Mouse (Mus musculus) MEL (cell line): Measurements from ENCODE around the gene Cmss1. TPM values are rescaled to one million over a fixed set of nuclear protein-coding genes. Genes with fewer than 3 reads are reported as not detected.

Source experiments
- DNase-seq: peaks from one replicate; pipeline ENCODE4 v3.0.0; 2011; ENCODE audit warnings: low read depth, low spot score
- H3K27ac ChIP-seq: 2 replicates; pipeline ENCODE4 v1.5.1; 2012; ENCODE audit warnings: low read depth, mild to moderate bottlenecking, control low read depth, low read length, moderate library complexity; ENCODE audit not compliant: control insufficient read depth
- H3K27me3 ChIP-seq, 2 experiments: fragments of 150-350 bp in 1 of 2; sonication (generic) in 1 of 2; 2 replicates each; pipeline ENCODE4 v1.6.1; 2012; ENCODE audit warnings: low read length in 2 of 2, mild to moderate bottlenecking in 2 of 2, improper control_type of control experiment in 1 of 2, moderate library complexity in 1 of 2; ENCODE audit not compliant: insufficient read depth in 2 of 2, control insufficient read depth in 1 of 2
- H3K36me3 ChIP-seq, 2 experiments: 2 replicates each; pipeline ENCODE4 v1.6.1; 2012 to 2014; ENCODE audit warnings: low read length in 2 of 2, improper control_type of control experiment in 1 of 2, inconsistent platforms in 1 of 2, mild to moderate bottlenecking in 1 of 2; ENCODE audit not compliant: insufficient read depth in 2 of 2, control insufficient read depth in 1 of 2
- H3K4me1 ChIP-seq, 2 experiments: fragments of 150-350 bp in 1 of 2; sonication (generic) in 1 of 2; 2 replicates each; pipeline ENCODE4 v1.6.1; 2012; ENCODE audit warnings: low read length in 2 of 2, improper control_type of control experiment in 1 of 2, mild to moderate bottlenecking in 1 of 2; ENCODE audit not compliant: insufficient read depth in 2 of 2, control insufficient read depth in 1 of 2
- H3K4me3 ChIP-seq, 2 experiments: fragments of 150-350 bp in 1 of 2; sonication (generic) in 1 of 2; 2 replicates each; pipeline ENCODE4 v1.5.1; 2012; ENCODE audit warnings: low read depth in 2 of 2, low read length in 2 of 2, mild to moderate bottlenecking in 2 of 2, moderate library complexity in 2 of 2, control low read depth in 1 of 2, improper control_type of control experiment in 1 of 2; ENCODE audit not compliant: control insufficient read depth in 1 of 2, insufficient read depth in 1 of 2
- H3K79me2 ChIP-seq: 2 replicates; pipeline ENCODE4 v1.6.1; 2012; ENCODE audit warnings: mild to moderate bottlenecking, low read length, moderate library complexity; ENCODE audit not compliant: control insufficient read depth, poor library complexity, insufficient read depth
- H3K9ac ChIP-seq: 2 replicates; pipeline ENCODE4 v1.6.1; 2012; ENCODE audit warnings: low read depth, mild to moderate bottlenecking, control low read depth, low read length, moderate library complexity; ENCODE audit not compliant: control insufficient read depth, poor library complexity, severe bottlenecking
- H3K9me3 ChIP-seq: fragments of 150-350 bp; sonication (generic); replicated peaks from 2 replicates; pipeline ENCODE4 v1.6.1; 2012; ENCODE audit warnings: mild to moderate bottlenecking, low read length, improper control_type of control experiment, moderate library complexity; ENCODE audit not compliant: insufficient read depth
- CHD2 ChIP-seq: IDR thresholded peaks from 2 replicates; pipeline ENCODE4 v1.6.1; 2011; ENCODE audit warnings: low read length, improper control_type of control experiment
- EP300 ChIP-seq, 2 experiments: IDR thresholded peaks; 2 replicates each; pipeline ENCODE4 v1.6.1; 2011; ENCODE audit warnings: improper control_type of control experiment in 2 of 2, low read length in 2 of 2, low read depth in 1 of 2, mild to moderate bottlenecking in 1 of 2
- ETS1 ChIP-seq: IDR thresholded peaks from 2 replicates; pipeline ENCODE4 v1.6.1; 2012; ENCODE audit warnings: low read depth, mild to moderate bottlenecking, inconsistent platforms, low read length, improper control_type of control experiment, moderate library complexity
- JUND ChIP-seq: IDR thresholded peaks from 2 replicates; pipeline ENCODE4 v1.6.1; 2011; ENCODE audit warnings: low read depth, mild to moderate bottlenecking, improper control_type of control experiment, low read length
- MAFK ChIP-seq: IDR thresholded peaks from 2 replicates; pipeline ENCODE4 v1.6.1; 2011; ENCODE audit warnings: low read depth, mild to moderate bottlenecking, low read length, improper control_type of control experiment, borderline replicate concordance
- MAZ ChIP-seq: IDR thresholded peaks from 2 replicates; pipeline ENCODE4 v1.6.1; 2012; ENCODE audit warnings: low read depth, mild to moderate bottlenecking, inconsistent platforms, low read length, improper control_type of control experiment
- MEF2A ChIP-seq: IDR thresholded peaks from 2 replicates; pipeline ENCODE4 v1.6.1; 2014; ENCODE audit warnings: low read depth, mild to moderate bottlenecking, inconsistent platforms, low read length, improper control_type of control experiment; ENCODE audit not compliant: poor library complexity, insufficient replicate concordance, severe bottlenecking; ENCODE audit errors: extremely low read depth
- MXI1 ChIP-seq: IDR thresholded peaks from 2 replicates; pipeline ENCODE4 v1.6.1; 2011; ENCODE audit warnings: mild to moderate bottlenecking, low read depth, low read length, improper control_type of control experiment
- MYB ChIP-seq: IDR thresholded peaks from 2 replicates; pipeline ENCODE4 v1.6.1; 2011; ENCODE audit warnings: mild to moderate bottlenecking, low read depth, low read length, improper control_type of control experiment
- NELFE ChIP-seq: IDR thresholded peaks from 2 replicates; pipeline ENCODE4 v1.6.1; 2011; ENCODE audit warnings: low read depth, low read length, improper control_type of control experiment
- POLR2AphosphoS5 ChIP-seq: IDR thresholded peaks from 2 replicates; pipeline ENCODE4 v1.6.1; 2012; ENCODE audit warnings: low read depth, borderline replicate concordance, mild to moderate bottlenecking, inconsistent platforms, low read length, moderate library complexity, mixed read lengths
- SIN3A ChIP-seq: IDR thresholded peaks from 2 replicates; pipeline ENCODE4 v1.6.1; 2012; ENCODE audit warnings: low read length, improper control_type of control experiment, inconsistent platforms
- TBP ChIP-seq: IDR thresholded peaks from 2 replicates; pipeline ENCODE4 v1.8.0; 2011; ENCODE audit warnings: low read depth, low read length, improper control_type of control experiment
- TCF12 ChIP-seq: IDR thresholded peaks from 2 replicates; pipeline ENCODE4 v1.6.1; 2014; ENCODE audit warnings: low read depth, mild to moderate bottlenecking, inconsistent platforms, low read length, improper control_type of control experiment, moderate library complexity
- UBTF ChIP-seq: IDR thresholded peaks from 2 replicates; pipeline ENCODE4 v1.6.1; 2012; ENCODE audit warnings: low read depth, mild to moderate bottlenecking, inconsistent platforms, low read length, improper control_type of control experiment, moderate library complexity, borderline replicate concordance; ENCODE audit not compliant: insufficient read depth
- USF2 ChIP-seq, 2 experiments: IDR thresholded peaks; 2 replicates each; pipeline ENCODE4 v1.6.1; 2011 to 2012; ENCODE audit warnings: improper control_type of control experiment in 2 of 2, low read length in 2 of 2, borderline replicate concordance in 1 of 2, inconsistent platforms in 1 of 2, low read depth in 1 of 2, mild to moderate bottlenecking in 1 of 2; ENCODE audit not compliant: insufficient read depth in 1 of 2
- ZC3H11A ChIP-seq: IDR thresholded peaks from 2 replicates; pipeline ENCODE4 v1.6.1; 2012; ENCODE audit warnings: low read depth, mild to moderate bottlenecking, inconsistent platforms, low read length, improper control_type of control experiment
- ZMIZ1 ChIP-seq: IDR thresholded peaks from 2 replicates; pipeline ENCODE4 v1.6.1; 2012; ENCODE audit warnings: low read depth, mild to moderate bottlenecking, inconsistent platforms, low read length, improper control_type of control experiment, moderate library complexity
- ZNF384 ChIP-seq: IDR thresholded peaks from 2 replicates; pipeline ENCODE4 v1.6.1; 2012; ENCODE audit warnings: low read depth, mild to moderate bottlenecking, inconsistent platforms, low read length, improper control_type of control experiment
- polyA plus RNA-seq, 2 experiments: library from polyadenylated mRNA; stranded (reverse) in 1 of 2; unstranded in 1 of 2; fragments of >175 nt in 1 of 2; fragments of >200 nt in 1 of 2; gene quantifications; 2 replicates each; pipeline versions ENCODE4 v1.2.1 to v1.2.4; 2012; ENCODE audit warnings: low replicate concordance in 2 of 2, low read depth in 1 of 2; ENCODE audit not compliant: insufficient read length in 2 of 2, insufficient read depth in 1 of 2, missing spikeins in 1 of 2
- total RNA-seq: library from RNA; depleted of rRNA; stranded (reverse); fragments of 300-350 nt; gene quantifications from 2 replicates; pipeline ENCODE4 v1.2.3, GENCODE M21; 2012

The Cmss1 gene
- total and polyA plus RNA-seq, 3 experiments: 80.9 to 94.7 TPM; not detected in 1

DNA sequence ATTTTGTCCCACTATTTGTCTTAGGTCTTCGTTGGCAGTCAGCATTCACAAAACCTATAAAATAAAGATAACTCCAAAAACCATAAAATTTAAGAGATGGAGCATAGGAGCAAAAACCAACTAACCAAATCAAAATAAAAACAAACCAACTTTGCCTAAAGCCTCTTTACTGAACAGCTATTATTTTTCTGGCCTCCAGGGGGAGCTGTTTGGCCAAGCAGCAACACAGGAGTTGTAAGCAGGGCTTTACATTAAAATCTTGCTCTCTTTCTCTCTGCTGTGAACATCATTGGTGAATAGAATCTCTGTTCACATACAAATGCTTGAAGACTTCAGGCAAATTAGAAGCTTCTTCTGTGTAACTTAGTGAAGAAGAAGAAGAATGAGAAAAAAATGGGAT, 5.1 kb upstream of the Cmss1 start (continued):
- TF ChIP-seq MYB: no peak

DNA sequence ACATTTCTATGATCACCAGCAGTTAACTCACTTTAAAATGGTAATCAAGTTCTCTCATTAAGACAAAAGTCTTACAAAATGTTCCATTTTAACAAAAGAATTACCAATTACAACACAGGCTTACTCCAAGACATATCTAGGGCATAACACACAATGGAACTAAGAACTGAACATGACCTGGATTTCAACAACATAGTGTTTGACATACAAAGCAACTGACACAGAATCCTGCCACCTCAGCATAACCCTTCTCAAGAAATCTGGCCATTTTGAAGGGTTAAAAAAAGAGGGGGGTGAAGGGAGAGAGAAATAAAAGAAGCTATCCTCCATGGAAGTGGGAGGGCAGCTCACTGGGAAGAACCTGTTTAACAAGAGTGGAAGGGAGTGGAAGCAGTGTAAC, 5.6 kb downstream of the Cmss1 start:
- Histone ChIP-seq H3K9me3 (no peaks in the 10 kb centered on the region), H3K27me3 (no peaks in the 10 kb centered on the region), H3K4me3 (no peak overlapping the region), H3K36me3 (peaks cover 0 to 13% of the 10 kb centered on the region in 2 experiments; a peak in 2 of 4 replicates), H3K4me1 (peaks cover 0 to 6% of the 10 kb centered on the region in 2 experiments; a peak in 3 of 4 replicates), H3K9ac (no peak overlapping the region), H3K27ac (no peak overlapping the region), H3K79me2 (peaks cover 40% of the 10 kb centered on the region)
- no peak for DNase-seq
- TF ChIP-seq ZNF384 (no peak), ZC3H11A (no peak), ETS1 (no peak), NELFE (no peak), TCF12 (no peak), USF2 (IDR thresholded peaks at IDR 0.05; ENCODE audit: borderline replicate concordance in 1 of 2, insufficient read depth in 1 of 2, low read depth in 1 of 2, low read length in 2 of 2) (no peak), JUND (no peak), EP300 (IDR thresholded peaks at IDR 0.05; ENCODE audit: low read depth in 1 of 2, low read length in 2 of 2) (no peak), POLR2AphosphoS5 (no peak), ZMIZ1 (no peak), MAZ (no peak), TBP (no peak), MEF2A (no peak), UBTF (no peak), MXI1 (no peak), CHD2 (no peak)

DNA sequence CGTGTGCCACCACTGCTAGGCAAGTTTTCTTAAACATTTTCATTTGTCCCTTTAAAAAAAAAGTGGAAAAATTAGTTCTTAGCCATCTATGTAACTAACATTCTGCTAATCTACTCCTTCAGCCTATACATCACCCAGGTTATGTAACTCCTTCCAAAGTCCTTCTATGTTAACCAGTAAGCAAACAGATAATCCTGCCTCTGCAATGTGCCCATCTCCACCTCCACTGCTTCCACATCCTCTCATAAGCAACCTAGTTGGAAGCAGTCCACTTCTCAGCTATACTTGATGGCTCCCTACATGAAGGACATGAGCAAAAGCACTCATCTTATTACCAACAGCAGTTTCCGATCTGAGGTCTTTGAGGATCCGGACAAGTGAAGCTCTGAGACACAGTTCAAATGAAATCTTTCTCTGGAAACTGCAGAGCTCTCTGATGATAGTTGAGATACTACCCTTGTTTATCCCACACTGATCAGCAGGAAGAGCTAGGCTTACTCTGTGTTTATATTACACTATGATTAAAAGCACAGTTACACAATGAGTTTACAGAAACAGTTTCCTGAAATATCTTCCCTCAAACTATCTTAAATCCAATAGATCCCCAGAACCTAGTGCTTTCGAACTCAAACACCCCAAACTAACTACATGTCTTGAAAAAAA, 9.2 kb downstream of the Cmss1 start:
- no peak overlapping the region for H3K9ac ChIP-seq

More for the DNA sequence above, 9.2 kb downstream of the Cmss1 start:
- no peaks in the 10 kb centered on the region for H3K9me3 ChIP-seq
- peaks cover 0 to 3% of the 10 kb centered on the region in 2 experiments; a peak in 2 of 4 replicates for H3K36me3 ChIP-seq
- H3K4me3 ChIP-seq: no peak overlapping the region
- H3K27ac ChIP-seq: no peak overlapping the region
- H3K79me2 ChIP-seq: peaks cover 18% of the 10 kb centered on the region
- TF ChIP-seq ZNF384: no peak
- TF ChIP-seq MAZ: no peak
- no peak for TF ChIP-seq MAFK
- no peak for TF ChIP-seq SIN3A
- H3K4me1 ChIP-seq: no peaks in the 10 kb centered on the region
- H3K27me3 ChIP-seq: no peaks in the 10 kb centered on the region
- no peak for DNase-seq
